Mouse (Mus musculus) cerebellum, adult 2 months (tissue): ENCODE results near the gene Lyve1. TPM values are rescaled to one million over a fixed set of nuclear protein-coding genes. Genes with fewer than 3 reads are reported as not detected.

Experiments
- DNase-seq, 2 experiments: peaks; one replicate each; pipeline ENCODE4 v3.0.0; 2021
- H3K27ac ChIP-seq: fragments of 200-500 bp; 2 replicates; pipeline ENCODE4 v1.5.1; 2012; ENCODE audit warnings: low read length, control low read depth, inconsistent platforms; ENCODE audit not compliant: insufficient read depth
- H3K27me3 ChIP-seq: fragments of 200-500 bp; 2 replicates; pipeline ENCODE4 v1.6.1; 2012; ENCODE audit warnings: inconsistent platforms, mild to moderate bottlenecking, low read length, moderate library complexity; ENCODE audit not compliant: control insufficient read depth, insufficient read depth
- H3K4me1 ChIP-seq: fragments of 200-500 bp; 2 replicates; pipeline ENCODE4 v1.6.1; 2011; ENCODE audit warnings: low read length; ENCODE audit not compliant: control insufficient read depth, insufficient read depth
- H3K4me3 ChIP-seq: fragments of 200-500 bp; replicated peaks from 2 replicates; pipeline ENCODE3; 2011; ENCODE audit warnings: mild to moderate bottlenecking, low read depth, low read length, control low read depth; ENCODE audit not compliant: insufficient read depth
- CTCF ChIP-seq: fragments of 200-500 bp; IDR thresholded peaks from 2 replicates; pipeline ENCODE4 v1.5.1; 2011; ENCODE audit warnings: low read depth, mild to moderate bottlenecking, control low read depth, low read length, moderate library complexity, borderline replicate concordance; ENCODE audit not compliant: insufficient read depth
- POLR2A ChIP-seq: fragments of 200-500 bp; IDR thresholded peaks from 2 replicates; pipeline ENCODE4 v1.6.1; 2011; ENCODE audit warnings: low read length, control low read depth, borderline replicate concordance; ENCODE audit not compliant: insufficient read depth
- WGBS: fragments of 180-500 bp; shearing (Covaris S2); methylation state at CpG from one replicate; pipeline ENCODE4 v1.1.7; 2018; 5-methylcytosine and 5-hydroxymethylcytosine counted together
- polyA plus RNA-seq: library from polyadenylated mRNA; depleted of rRNA; stranded (reverse); fragments of >200 nt; gene quantifications from 2 replicates; pipeline ENCODE4 v1.2.3, GENCODE M21; 2012

The Lyve1 gene
- polyA plus RNA-seq, 1 experiment, result 0.34 TPM

DNA sequence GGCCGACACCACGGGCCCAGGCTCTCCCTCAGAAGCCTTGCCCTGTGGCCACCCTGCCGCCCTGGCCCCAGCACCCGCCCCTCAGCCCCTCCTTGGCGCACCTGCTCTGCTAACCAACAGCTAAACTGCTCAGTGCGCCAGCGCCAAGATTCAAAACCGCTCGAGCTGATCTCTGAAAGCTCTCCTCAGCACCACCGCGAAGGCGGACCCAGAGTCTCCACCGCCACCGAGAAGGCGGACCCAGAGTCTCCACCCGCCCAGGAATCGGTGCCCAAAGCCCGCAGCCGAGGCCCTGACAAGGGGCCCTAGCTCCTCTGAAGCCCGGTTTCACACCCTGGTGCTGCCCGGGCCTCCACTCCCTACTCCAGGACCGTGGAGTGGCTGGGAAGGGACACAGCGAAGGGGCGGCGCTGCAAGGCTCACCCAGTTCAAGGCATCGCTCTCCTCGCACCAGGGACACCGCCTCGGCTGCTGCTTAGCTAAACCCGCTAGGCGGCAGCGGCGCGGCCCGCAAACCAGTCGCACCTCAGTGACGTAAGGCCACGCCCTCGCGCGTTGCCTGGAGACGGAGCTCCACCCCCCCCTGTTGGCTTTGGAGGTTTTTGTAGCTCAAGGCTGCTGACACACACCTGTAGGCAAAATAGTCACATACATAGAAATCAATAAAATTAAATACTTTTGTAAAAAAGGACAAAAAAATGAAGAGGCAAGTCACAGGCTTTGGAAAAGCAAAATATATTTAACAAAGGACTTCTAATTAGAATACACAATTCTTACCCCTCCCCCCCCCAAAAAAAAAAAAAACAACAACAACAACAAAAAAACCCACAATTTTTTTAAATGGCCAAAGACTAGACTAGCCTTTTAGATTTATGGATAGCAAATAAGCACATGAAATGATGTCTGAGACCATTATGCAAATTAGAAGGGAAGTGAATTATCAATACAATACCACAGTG lies 18.8 kb downstream of the Lyve1 start, which contains the start of gene Rnf141:
Gene Rnf141, minus strand, starts transcription at position 542 of the 959 bp plus-strand sequence.
- Histone ChIP-seq H3K27me3 (no peaks in the 10 kb centered on the region), H3K4me3 (peak within 1 kb of the TSS; percentile 82), H3K27ac (peak within 1 kb of the TSS; percentile 57; the same call in 1 of the 2 replicates), H3K4me1 (no peaks in the 10 kb centered on the region)
- TF ChIP-seq POLR2A (peak; percentile 79), CTCF (peak; percentile 46)
- under 1% methylated on average over 42 of the region's 42 CpGs for WGBS
- peak; percentile 93 to 94 for DNase-seq

- WGBS, result 81% methylated on average over 4 of the region's 4 CpGs
- no peaks in the 10 kb centered on the region for H3K4me1 ChIP-seq
- H3K4me3 ChIP-seq, result no peak overlapping the region
- H3K27ac ChIP-seq, result no peak overlapping the region
- H3K27me3 ChIP-seq, result no peaks in the 10 kb centered on the region
- DNase-seq, result no peak
- TF ChIP-seq CTCF (no peak), POLR2A (no peak)
Observed at GRCm38 (mm10) chr7:110840332-110840731, 22.7 kb downstream of the Lyve1 start.

- Histone ChIP-seq H3K27me3 (no peaks in the 10 kb centered on the region), H3K4me3 (no peak overlapping the region), H3K27ac (no peak overlapping the region), H3K4me1 (no peaks in the 10 kb centered on the region)
- WGBS, result 63% methylated on average over 3 of the region's 3 CpGs
- DNase-seq, result no peak
- TF ChIP-seq POLR2A (no peak), CTCF (no peak)
Observed at GRCm38 (mm10) chr7:110834522-110834921, 28.5 kb downstream of the Lyve1 start.

DNA sequence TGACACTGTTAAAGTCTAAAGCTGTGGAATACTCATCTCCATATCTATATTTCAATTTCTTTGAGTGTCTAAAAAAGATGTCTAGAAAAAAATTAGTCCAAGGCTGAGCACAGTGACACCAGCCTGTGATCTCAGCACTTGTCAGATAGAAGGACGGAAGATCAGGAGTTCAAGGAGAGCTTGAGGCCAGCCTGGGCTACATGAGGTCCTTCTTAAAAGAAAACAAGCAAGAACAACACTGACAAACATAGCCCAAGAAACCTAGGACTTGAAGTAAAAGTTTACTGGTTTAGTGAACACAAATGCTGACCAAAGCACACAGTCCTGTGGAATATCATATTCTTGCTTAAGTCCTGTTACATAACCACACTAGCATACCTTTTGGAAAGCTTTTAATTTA lies 29.0 kb downstream of the Lyve1 start:
- no peak for DNase-seq
- Histone ChIP-seq H3K4me1 (no peaks in the 10 kb centered on the region), H3K27ac (no peak overlapping the region), H3K27me3 (no peaks in the 10 kb centered on the region), H3K4me3 (no peak overlapping the region)
- TF ChIP-seq CTCF (no peak), POLR2A (no peak)
- whole genome bisulfite sequencing, result 98% methylated on average over 1 of the region's 1 CpGs

- no peak for DNase-seq
- no peak overlapping the region for H3K4me3 ChIP-seq
- TF ChIP-seq POLR2A (no peak), CTCF (no peak)
- no peaks in the 10 kb centered on the region for H3K4me1 ChIP-seq
- no peaks in the 10 kb centered on the region for H3K27me3 ChIP-seq
- 93% methylated on average over 1 of the region's 1 CpGs for WGBS
- no peak overlapping the region for H3K27ac ChIP-seq
Observed at GRCm38 (mm10) chr7:110833024-110833423, 30.0 kb downstream of the Lyve1 start.

GRCm38 (mm10) chr7:110823995-110824953 lies 38.8 kb downstream of the Lyve1 start:
- no peaks in the 10 kb centered on the region for H3K27me3 ChIP-seq
- H3K4me3 ChIP-seq, result no peak overlapping the region
- DNase-seq, result no peak
- 81% methylated on average over 8 of the region's 8 CpGs for WGBS
- H3K27ac ChIP-seq, result no peak overlapping the region
- TF ChIP-seq CTCF (no peak), POLR2A (no peak)
- peaks cover 7% of the 10 kb centered on the region for H3K4me1 ChIP-seq

- DNase-seq, result no peak
- TF ChIP-seq POLR2A, result no peak
- TF ChIP-seq CTCF, result no peak
- H3K27ac ChIP-seq, result no peak overlapping the region
- 73% methylated on average over 4 of the region's 4 CpGs for WGBS
- no peak overlapping the region for H3K4me3 ChIP-seq
- peaks cover 7% of the 10 kb centered on the region for H3K4me1 ChIP-seq
- H3K27me3 ChIP-seq, result no peaks in the 10 kb centered on the region
Observed at GRCm38 (mm10) chr7:110823593-110823992, 39.4 kb downstream of the Lyve1 start.
